Mouse (Mus musculus) stomach, embryonic 14.5 days (tissue): ENCODE measurements at regions not wholly inside any gene's neighbourhood (a gene's known extent, or its start where the extent isn't known, plus 50 kb on each side); places are given as distances from the start of the nearest gene placed in this dataset.

Experiments used
- ATAC-seq: fragments of 200-750 bp; cut with Nextera tagmentation; 2 replicates; pipeline ENCODE4 v1.8.0; 2017; ENCODE audit warnings: low read depth, moderate TSS enrichment; ENCODE audit not compliant: insufficient number of reproducible peaks, insufficient read depth, low FRiP score
- H3K27ac ChIP-seq: fragments of 300-500 bp; sonication (generic); 2 replicates; pipeline ENCODE4 v1.5.1; 2014; ENCODE audit warnings: mild to moderate bottlenecking, low read length, moderate library complexity, mixed read lengths
- H3K27me3 ChIP-seq: fragments of 300-500 bp; sonication (generic); 2 replicates; pipeline ENCODE4 v1.6.1; 2014; ENCODE audit warnings: low read length, control low read depth, mixed read lengths; ENCODE audit not compliant: control insufficient read depth, insufficient read depth
- H3K36me3 ChIP-seq: fragments of 300-500 bp; sonication (generic); 2 replicates; pipeline ENCODE4 v1.6.1; 2014; ENCODE audit warnings: mild to moderate bottlenecking, control low read depth, low read length, moderate library complexity, mixed read lengths; ENCODE audit not compliant: control insufficient read depth, insufficient read depth
- H3K4me1 ChIP-seq: fragments of 300-500 bp; sonication (generic); 2 replicates; pipeline ENCODE4 v1.6.1; 2014; ENCODE audit warnings: low read length, control low read depth, mixed read lengths; ENCODE audit not compliant: control insufficient read depth, insufficient read depth
- H3K4me2 ChIP-seq: fragments of 300-500 bp; sonication (generic); replicated peaks from 2 replicates; pipeline ENCODE4 v1.6.1; 2014; ENCODE audit warnings: low read depth, low read length, control low read depth
- H3K4me3 ChIP-seq: fragments of 300-500 bp; sonication (generic); 2 replicates; pipeline ENCODE4 v1.5.1; 2014; ENCODE audit warnings: low read depth, low read length, control low read depth
- H3K9ac ChIP-seq: fragments of 300-500 bp; sonication (generic); replicated peaks from 2 replicates; pipeline ENCODE4 v1.6.1; 2014; ENCODE audit warnings: low read depth, mild to moderate bottlenecking, control low read depth, low read length, moderate library complexity, mixed read lengths
- H3K9me3 ChIP-seq: fragments of 300-500 bp; sonication (generic); 2 replicates; pipeline ENCODE4 v1.6.1; 2016; ENCODE audit warnings: low read depth, low read length, control low read depth; ENCODE audit not compliant: control insufficient read depth
- WGBS: fragments of 180-500 bp; shearing (Covaris S2); extraction: QIAGEN DNeasy Blood & Tissue Kit; methylation state at CpG from one replicate; pipeline ENCODE4 v1.1.7; 2014; 5-methylcytosine and 5-hydroxymethylcytosine counted together

DNA sequence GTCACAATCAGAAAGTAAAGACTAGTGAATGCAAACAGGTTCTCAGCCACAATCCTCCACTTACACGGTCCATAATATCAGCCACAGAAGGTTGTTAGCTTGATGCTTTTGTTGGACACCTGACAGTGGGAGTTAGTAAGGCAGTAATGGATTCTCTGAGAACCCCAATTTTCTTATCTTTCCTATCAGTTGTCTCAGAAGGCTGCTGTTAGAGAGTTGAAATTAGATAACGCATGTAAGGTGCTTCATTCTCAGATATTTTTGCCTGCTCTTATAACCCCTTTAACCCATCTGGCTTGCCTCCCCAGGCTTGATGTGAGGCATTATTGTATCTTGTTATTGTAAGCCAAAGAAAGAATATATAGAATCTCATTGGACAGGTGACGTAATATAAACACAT is 63.0 kb upstream of the Ube2e3 start:
- no peaks in the 10 kb centered on the region for H3K9me3 ChIP-seq
- H3K4me3 ChIP-seq = no peak overlapping the region
- no peak overlapping the region for H3K9ac ChIP-seq
- no peaks in the 10 kb centered on the region for H3K36me3 ChIP-seq
- ATAC-seq = no peak
- no peaks in the 10 kb centered on the region for H3K4me1 ChIP-seq
- no peak overlapping the region for H3K27ac ChIP-seq
- H3K4me2 ChIP-seq = no peak overlapping the region
- WGBS = 78% methylated on average over 3 of the region's 3 CpGs
- H3K27me3 ChIP-seq = no peaks in the 10 kb centered on the region

DNA sequence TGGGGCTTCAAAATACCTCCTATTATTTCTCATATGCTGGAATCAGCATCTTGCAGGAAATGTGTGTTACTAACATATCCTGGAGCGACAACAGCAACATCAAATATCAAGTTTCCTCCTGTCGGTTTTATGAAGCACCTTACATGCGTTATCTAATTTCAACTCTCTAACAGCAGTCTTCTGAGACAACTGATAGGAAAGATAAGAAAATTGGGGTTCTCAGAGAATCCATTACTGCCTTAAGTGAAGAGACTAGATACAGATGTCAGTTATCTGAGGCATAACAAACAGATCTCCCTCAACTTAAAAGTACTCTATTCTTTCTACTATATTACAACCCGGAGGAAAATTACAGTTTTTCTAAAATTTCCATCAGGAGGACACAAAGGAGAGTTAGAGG is 64.4 kb upstream of the Ube2e3 start:
- no peaks in the 10 kb centered on the region for H3K27me3 ChIP-seq
- no peak overlapping the region for H3K9ac ChIP-seq
- no peak overlapping the region for H3K4me3 ChIP-seq
- no peak overlapping the region for H3K4me2 ChIP-seq
- ATAC-seq = no peak
- H3K4me1 ChIP-seq = no peaks in the 10 kb centered on the region
- no peak overlapping the region for H3K27ac ChIP-seq
- WGBS = 67% methylated on average over 4 of the region's 4 CpGs
- H3K36me3 ChIP-seq = no peaks in the 10 kb centered on the region
- no peaks in the 10 kb centered on the region for H3K9me3 ChIP-seq

DNA sequence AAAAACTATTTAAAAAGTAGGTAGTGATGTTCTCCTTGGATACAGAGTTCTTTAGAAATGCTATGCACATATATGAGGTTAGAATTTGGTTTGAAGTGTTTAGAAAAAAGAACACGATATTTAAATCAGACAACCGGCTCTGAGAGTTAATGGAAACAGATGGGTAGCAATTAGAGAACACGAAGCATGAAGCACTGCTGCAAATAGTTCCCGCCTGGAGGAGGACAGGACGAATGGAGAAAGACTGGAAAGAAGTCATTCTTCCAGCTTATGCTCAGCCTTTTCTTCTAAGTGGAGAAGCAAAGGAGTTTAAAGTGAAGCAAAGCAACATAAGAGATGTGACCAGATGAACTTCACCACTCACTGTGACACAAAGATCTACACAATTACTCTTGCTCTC is 72.5 kb upstream of the Ube2e3 start:
- no peak overlapping the region for H3K9ac ChIP-seq
- H3K36me3 ChIP-seq = no peaks in the 10 kb centered on the region
- no peak overlapping the region for H3K27ac ChIP-seq
- no peaks in the 10 kb centered on the region for H3K27me3 ChIP-seq
- no peak for ATAC-seq
- H3K4me3 ChIP-seq = no peak overlapping the region
- no peaks in the 10 kb centered on the region for H3K4me1 ChIP-seq
- H3K4me2 ChIP-seq = no peak overlapping the region
- H3K9me3 ChIP-seq = no peaks in the 10 kb centered on the region
- WGBS = 75% methylated on average over 5 of the region's 5 CpGs

DNA sequence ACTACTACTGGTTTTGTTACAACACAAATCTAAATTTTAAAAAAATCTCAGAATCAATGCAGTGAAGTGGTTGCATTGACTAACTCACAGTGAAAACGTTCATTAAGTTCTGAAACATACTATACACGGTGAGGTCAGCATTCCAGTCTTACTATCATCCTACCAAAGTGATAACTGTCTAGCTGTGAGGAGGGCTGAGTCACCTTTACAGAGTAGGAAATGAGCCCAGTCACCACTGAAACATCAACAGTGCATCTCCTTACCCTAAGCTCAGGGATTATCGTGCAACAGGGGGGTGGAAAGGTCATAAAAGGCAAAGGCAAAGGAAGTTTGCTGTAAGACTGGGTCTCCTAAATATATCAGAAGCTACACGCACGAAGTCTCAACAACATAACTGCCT is 73.2 kb upstream of the Ube2e3 start:
- no peak for ATAC-seq

DNA sequence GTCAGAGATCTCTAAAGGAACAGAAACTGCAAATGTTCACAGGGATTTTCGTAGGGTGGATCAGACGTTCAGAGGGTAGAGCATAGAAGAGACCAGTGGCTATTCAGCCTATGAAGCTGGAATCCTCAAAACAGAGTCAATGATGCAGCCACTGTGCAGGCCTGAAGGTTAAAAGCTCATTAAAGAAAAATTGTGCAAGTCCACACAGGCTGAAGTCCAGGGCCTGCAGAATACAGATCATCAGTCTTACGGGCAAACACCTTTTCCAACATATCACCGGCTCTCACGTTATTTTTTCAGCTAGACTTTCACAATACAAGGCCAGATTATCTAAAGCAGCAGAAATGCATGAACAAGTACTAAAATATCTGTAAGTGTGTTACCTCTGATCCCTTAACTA is 78.8 kb upstream of the Ube2e3 start:
- Histone ChIP-seq H3K27me3 (no peaks in the 10 kb centered on the region), H3K27ac (no peak overlapping the region), H3K9ac (no peak overlapping the region), H3K9me3 (no peaks in the 10 kb centered on the region), H3K4me1 (no peaks in the 10 kb centered on the region), H3K4me2 (no peak overlapping the region), H3K36me3 (no peaks in the 10 kb centered on the region), H3K4me3 (no peak overlapping the region)
- 84% methylated on average over 5 of the region's 5 CpGs for WGBS
- ATAC-seq = no peak

More for the DNA sequence above, 73.2 kb upstream of the Ube2e3 start:
- 74% methylated on average over 5 of the region's 5 CpGs for WGBS
- H3K9me3 ChIP-seq = no peaks in the 10 kb centered on the region
- no peak overlapping the region for H3K9ac ChIP-seq
- no peaks in the 10 kb centered on the region for H3K4me1 ChIP-seq
- H3K4me2 ChIP-seq = no peak overlapping the region
- no peaks in the 10 kb centered on the region for H3K27me3 ChIP-seq
- H3K4me3 ChIP-seq = no peak overlapping the region
- no peaks in the 10 kb centered on the region for H3K36me3 ChIP-seq
- no peak overlapping the region for H3K27ac ChIP-seq

DNA sequence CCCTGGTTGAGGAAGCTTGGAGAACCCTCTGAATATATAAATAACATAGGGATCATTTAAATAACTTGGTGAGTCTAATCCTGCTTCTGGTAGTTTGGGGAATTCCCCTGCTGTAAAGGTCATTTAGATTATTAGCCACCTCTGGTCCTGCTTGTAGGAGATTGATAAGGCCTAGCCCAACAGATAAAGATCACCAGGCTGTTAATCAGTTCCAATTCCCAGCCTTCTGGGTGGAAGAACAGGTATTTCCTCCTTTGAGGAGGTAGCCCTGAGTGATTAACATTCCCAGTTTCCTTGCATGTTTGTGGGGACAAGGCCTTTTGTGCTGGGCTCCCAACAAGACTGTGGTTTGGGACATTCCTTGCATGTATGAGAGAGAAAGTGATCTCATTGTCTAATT is 79.7 kb upstream of the Ube2e3 start:
- Histone ChIP-seq H3K4me2 (no peak overlapping the region), H3K27me3 (no peaks in the 10 kb centered on the region), H3K4me1 (no peaks in the 10 kb centered on the region), H3K9ac (no peak overlapping the region), H3K9me3 (no peaks in the 10 kb centered on the region), H3K27ac (no peak overlapping the region), H3K4me3 (no peak overlapping the region), H3K36me3 (no peaks in the 10 kb centered on the region)
- no peak for ATAC-seq

DNA sequence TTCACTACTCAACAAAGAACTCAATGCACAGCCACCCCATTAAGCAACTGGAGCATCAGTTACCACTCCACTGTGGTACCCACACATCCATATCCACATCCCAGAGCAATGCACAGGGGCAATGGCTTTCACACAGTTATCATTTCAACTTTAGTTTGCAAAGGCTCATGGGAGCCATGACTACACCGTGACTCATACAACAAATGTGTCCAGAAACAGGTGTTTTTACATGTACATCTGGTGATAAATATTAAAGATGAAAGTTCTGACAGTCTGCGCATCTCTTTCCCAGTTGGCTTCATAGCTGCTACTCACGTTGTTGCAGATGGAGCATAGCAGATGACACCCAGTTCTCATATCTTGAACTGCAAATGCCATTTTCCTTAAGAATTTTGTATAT is 88.0 kb upstream of the Ube2e3 start:
- H3K27ac ChIP-seq = no peak overlapping the region
- no peaks in the 10 kb centered on the region for H3K4me1 ChIP-seq
- H3K4me3 ChIP-seq = no peak overlapping the region
- H3K9me3 ChIP-seq = no peaks in the 10 kb centered on the region
- no peaks in the 10 kb centered on the region for H3K36me3 ChIP-seq
- H3K9ac ChIP-seq = no peak overlapping the region
- no peaks in the 10 kb centered on the region for H3K27me3 ChIP-seq
- WGBS = 86% methylated on average over 3 of the region's 3 CpGs
- no peak for ATAC-seq
- H3K4me2 ChIP-seq = no peak overlapping the region

DNA sequence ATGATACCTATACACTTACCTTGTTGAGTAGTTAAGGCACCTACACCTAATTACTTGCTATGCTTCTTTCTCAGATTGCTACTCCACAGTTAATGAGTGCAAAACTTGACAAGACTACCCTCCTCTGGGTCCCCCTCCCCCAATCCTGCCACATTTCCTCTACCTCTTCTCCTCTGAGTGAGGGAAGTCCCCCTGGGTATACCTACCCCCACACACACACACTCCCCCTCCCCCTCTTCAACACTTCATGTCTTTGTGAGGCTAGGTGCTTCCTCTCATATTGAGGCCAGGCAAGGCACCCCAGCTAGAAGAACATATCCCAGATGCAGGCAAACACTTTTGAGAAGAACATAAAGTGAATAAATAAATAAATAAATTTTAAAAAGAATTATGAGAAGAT is 90.3 kb upstream of the Ube2e3 start:
- no peaks in the 10 kb centered on the region for H3K9me3 ChIP-seq
- no peak overlapping the region for H3K9ac ChIP-seq
- no peak overlapping the region for H3K4me3 ChIP-seq
- H3K27me3 ChIP-seq = no peaks in the 10 kb centered on the region
- ATAC-seq = no peak
- no peaks in the 10 kb centered on the region for H3K4me1 ChIP-seq
- H3K27ac ChIP-seq = no peak overlapping the region
- H3K4me2 ChIP-seq = no peak overlapping the region
- no peaks in the 10 kb centered on the region for H3K36me3 ChIP-seq

DNA sequence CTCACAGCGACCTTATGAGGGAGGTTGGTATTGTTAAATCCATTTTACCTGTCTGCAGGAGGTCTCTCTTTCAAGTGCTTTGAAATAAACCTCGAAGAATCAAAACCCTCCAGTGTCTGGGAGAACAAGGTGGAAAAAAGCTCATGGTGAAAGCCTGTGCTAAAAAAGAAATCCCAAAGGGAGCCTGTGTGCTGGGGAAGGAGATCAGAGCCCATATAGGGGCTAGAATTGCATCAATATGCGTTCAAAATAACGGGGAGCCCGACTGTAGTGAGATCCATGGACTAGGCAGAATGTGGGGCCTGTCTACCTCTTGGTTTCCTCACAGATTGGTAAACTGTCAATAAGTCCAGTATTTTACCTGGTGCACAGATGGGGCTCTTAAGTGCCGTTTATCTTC is 113.6 kb upstream of the Ube2e3 start:
- no peak overlapping the region for H3K4me2 ChIP-seq
- H3K9me3 ChIP-seq = no peaks in the 10 kb centered on the region
- no peaks in the 10 kb centered on the region for H3K36me3 ChIP-seq
- no peak overlapping the region for H3K27ac ChIP-seq
- H3K4me1 ChIP-seq = no peaks in the 10 kb centered on the region
- WGBS = 83% methylated on average over 6 of the region's 6 CpGs
- H3K9ac ChIP-seq = no peak overlapping the region
- no peak for ATAC-seq
- H3K4me3 ChIP-seq = no peak overlapping the region
- no peaks in the 10 kb centered on the region for H3K27me3 ChIP-seq
